Mouse (Mus musculus) adipose tissue, adult 10 weeks (tissue): ENCODE data around the gene Rpl5. TPM values are rescaled to one million over a fixed set of nuclear protein-coding genes. Genes with fewer than 3 reads are reported as not detected.

Experiments used
- polyA plus RNA-seq: library from polyadenylated mRNA; stranded (reverse); fragments of 350-450 nt; fragmentation: Illumina TruSeq; extraction: RNeasy Lipid Tissue Mini Kit (QIAGEN cat#74804); gene quantifications from one replicate; pipeline ENCODE4 v1.2.3, GENCODE M21; 2014; ENCODE audit warnings: low read depth, low replicate concordance

The Rpl5 gene
- 508 TPM for polyA plus RNA-seq

DNA sequence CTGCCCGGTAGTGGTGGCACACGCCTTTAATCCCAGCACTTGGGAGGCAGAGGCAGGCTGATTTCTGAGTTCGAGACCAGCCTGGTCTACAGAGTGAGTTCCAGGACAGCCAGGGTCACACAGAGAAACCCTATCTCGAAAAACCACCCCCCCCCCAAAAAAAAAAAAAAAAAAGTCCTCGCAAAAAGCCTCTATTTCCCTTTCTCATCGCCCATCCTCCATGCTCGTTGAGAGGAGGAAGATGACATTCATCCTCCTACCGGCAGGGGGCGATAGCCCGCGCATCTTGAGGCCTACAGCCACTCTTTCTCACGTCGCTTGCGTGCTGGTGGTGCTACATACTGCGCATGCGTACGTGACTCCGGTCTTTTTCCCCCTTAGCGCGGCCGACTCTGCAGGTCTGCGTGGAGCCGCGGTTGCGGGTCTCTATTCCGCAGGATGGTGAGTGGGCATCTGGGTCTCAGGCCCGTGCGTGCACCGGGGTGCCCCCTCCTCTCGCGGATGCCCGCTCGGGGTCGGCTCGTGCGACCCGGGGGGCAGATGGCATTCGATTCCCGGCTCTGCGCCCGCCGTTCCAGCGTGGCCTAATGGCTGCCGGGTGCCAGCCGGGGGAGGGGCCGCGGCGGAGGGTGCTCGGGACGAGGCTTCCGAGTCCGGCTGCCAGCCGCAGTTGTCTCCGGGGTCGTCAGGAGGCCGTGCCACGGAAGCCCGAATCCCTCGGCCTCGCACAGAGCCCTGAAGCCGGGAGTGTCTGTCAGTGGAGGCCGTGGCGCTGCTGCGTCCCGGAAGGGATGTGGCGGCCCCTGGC is at the start of gene Rpl5:
TSS of gene Rpl5 (plus strand) at position 297 of the 808 bp plus-strand sequence.

DNA sequence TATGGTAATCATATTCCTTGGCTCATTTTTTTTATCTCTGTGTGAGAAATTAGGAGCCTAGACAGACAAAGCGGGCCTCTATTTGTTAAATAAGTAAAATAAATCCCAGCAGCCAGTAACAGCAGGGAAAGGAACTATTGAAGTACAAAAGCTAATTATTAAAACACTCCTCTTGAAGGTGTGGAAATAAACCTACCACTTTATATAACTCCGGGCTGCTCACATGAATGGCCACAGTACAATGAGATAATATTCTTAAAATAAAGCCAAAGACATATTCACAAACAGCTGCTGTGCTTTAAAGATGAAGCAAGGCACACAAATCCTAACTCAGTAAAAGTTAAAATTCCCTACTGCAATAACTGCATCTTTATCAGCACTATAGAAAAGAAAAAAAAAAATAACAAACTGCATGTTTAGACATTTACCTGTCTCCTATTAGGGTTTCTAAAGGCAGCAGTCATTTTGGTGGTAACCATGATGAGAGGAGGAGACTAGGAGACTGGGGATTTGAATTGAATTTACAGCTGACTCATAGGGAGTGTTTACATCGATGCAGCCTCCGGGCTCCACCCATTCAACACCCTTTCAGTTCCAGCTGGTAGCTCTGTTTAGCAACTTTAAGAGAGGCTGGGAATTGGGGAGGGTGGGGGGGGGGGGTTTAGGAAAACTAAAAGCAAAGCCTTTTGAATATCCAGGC is 25.6 kb upstream of the Rpl5 start, which contains the start of gene Evi5:
TSS of gene Evi5 (minus strand) at position 547 of the 700 bp plus-strand sequence.

Other genes starting within 250 kb of the Rpl5 start
- gene Gfi1, start 174.5 kb upstream of the Rpl5 start, polyA plus RNA-seq = 0.25 TPM
- gene Ube2d2b, start 70.4 kb upstream of the Rpl5 start, polyA plus RNA-seq = 4.5 TPM
- 18.3 TPM for gene Evi5, start 25.4 kb upstream of the Rpl5 start, polyA plus RNA-seq
- gene Fam69a, start 86.6 kb downstream of the Rpl5 start, polyA plus RNA-seq = 21.2 TPM
- 15.4 TPM for gene Mtf2, start 165.2 kb downstream of the Rpl5 start, polyA plus RNA-seq
- gene Tmed5, start 232.1 kb downstream of the Rpl5 start, polyA plus RNA-seq = 30.8 TPM
- 0.45 TPM for gene Ccdc18, start 232.4 kb downstream of the Rpl5 start, polyA plus RNA-seq